Mouse (Mus musculus) cortical plate, adult 2 months (tissue): ENCODE data around the gene Elf5.

Source experiments
- CTCF ChIP-seq: fragments of 200-500 bp; IDR thresholded peaks from 2 replicates; pipeline ENCODE4 v1.5.1; 2011; ENCODE audit warnings: mild to moderate bottlenecking, control low read depth, low read length; ENCODE audit not compliant: insufficient read depth; ENCODE audit errors: extremely low read depth
- POLR2A ChIP-seq: fragments of 200-500 bp; IDR thresholded peaks from 2 replicates; pipeline ENCODE4 v1.6.1; 2011; ENCODE audit warnings: mild to moderate bottlenecking, low read length, control low read depth; ENCODE audit not compliant: insufficient read depth; ENCODE audit errors: extremely low read depth

GRCm38 (mm10) chr2:103432695-103433275, 21.3 kb downstream of the Elf5 start:
- TF ChIP-seq POLR2A = no peak
- no peak for TF ChIP-seq CTCF
